Mouse (Mus musculus): ENCODE data around the gene Podxl2.

- no peak for TF ChIP-seq CTCF (IDR thresholded peaks at IDR 0.05; ENCODE audit: borderline replicate concordance, insufficient read depth, low read depth, low read length)
- TF ChIP-seq POLR2A (IDR thresholded peaks at IDR 0.05; ENCODE audit: borderline replicate concordance, insufficient read depth, low read length) = no peak
These were observed 16.5 kb downstream of the Podxl2 start for GRCm38 (mm10) chr6:88858341-88858740.

Data from cerebellum, adult 2 months (tissue).